Mouse (Mus musculus): Measurements from ENCODE around the gene Sox13. TPM values are rescaled to one million over a fixed set of nuclear protein-coding genes. Genes with fewer than 3 reads are reported as not detected.
A peak's percentile ranks its signal among the peaks of the same experiment; 100 is the strongest.

The Sox13 gene
- polyA plus RNA-seq, 1 experiment from 2014 or later = 13.7 TPM

DNA sequence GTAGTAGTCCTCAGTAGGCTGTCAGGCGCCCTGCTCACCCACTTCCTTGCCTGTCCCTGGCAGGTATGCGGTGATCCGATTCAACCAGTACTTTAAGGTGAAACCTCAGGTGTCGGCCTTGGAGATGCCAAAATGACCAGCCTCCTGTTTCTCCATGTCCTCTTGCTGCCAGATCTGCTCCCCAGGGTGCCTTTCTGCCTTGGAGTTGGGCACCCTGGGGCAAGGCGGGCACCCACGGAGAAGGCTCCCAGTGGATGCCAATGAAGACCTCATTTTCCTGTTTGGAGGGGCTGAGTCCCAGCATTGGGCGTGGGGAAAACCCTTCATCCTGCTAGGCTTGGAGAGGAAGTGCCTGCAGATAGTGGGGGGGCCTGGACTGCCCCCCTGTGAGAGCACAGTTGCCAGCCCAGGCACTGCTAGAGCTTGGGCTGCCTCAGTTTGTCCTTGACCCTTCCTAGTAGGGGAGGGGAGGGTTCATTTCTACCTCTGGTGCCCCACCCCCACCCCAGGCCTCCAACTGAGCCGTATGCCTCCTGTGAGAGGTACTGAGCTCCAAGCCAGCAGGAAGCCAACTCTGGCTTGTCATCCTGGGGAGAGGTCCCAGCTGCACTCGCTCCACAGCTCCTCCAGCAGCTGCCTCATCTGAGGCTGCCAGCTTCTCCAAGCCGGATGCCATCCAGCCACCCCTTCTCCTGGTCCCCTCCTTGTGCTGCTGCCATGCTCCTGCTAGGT is 44.8 kb downstream of the Sox13 start:
- no peaks in the 10 kb centered on the region for H3K9me3 ChIP-seq (replicated peaks; ENCODE audit: low read length)
- no peak overlapping the region for H3K4me3 ChIP-seq (replicated peaks; ENCODE audit: low read depth, low read length)
- no peak overlapping the region for H3K4me2 ChIP-seq (ENCODE audit: low read length)
- H3K27ac ChIP-seq = peak overlapping the region; percentile 52; the same call in 1 of the 2 replicates
- no peak for TF ChIP-seq CTCF (IDR thresholded peaks at IDR 0.05; ENCODE audit: low read depth)
- no peak overlapping the region for H3K9ac ChIP-seq (ENCODE audit: low read depth, low read length)
- no peaks in the 10 kb centered on the region for H3K27me3 ChIP-seq (ENCODE audit: insufficient read depth, low read length)
- DNase-seq (ENCODE audit: low spot score) (no peak), ATAC-seq (replicated peaks; ENCODE audit: low FRiP score, low read depth) (no peak)
- H3K36me3 ChIP-seq (ENCODE audit: insufficient read depth, low read length) = peaks cover 15% of the 10 kb centered on the region; the same call in 1 of the 2 replicates
- 0 out of 2 replicates have a peak, but pooled peaks cover 5% of the 10 kb centered on the region for H3K4me1 ChIP-seq (replicated peaks; ENCODE audit: insufficient read depth, low read length)
- WGBS = 71% methylated on average over 10 of the region's 10 CpGs

DNA sequence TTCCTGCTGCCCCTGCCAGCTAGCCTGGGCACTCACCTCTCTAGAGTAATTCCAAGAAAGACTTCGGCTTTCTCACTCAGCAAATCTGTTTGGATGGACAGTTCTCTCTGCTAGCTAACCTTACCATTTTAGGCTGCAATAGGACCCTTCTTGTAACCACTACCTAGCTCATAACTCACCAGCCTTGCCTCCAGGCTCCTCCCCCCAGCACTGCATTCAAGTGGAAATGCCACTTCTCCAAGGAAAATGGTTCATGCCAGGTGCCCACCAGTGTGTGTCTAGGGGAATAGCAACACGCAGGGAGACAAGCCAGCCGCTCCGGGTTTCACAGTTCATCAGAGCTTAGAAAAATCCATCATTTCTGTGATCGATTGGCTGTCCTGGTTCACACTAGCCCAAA is 46.6 kb downstream of the Sox13 start:
- H3K27me3 ChIP-seq (ENCODE audit: insufficient read depth, low read length) = no peaks in the 10 kb centered on the region
- H3K9me3 ChIP-seq (replicated peaks; ENCODE audit: low read length) = no peaks in the 10 kb centered on the region
- H3K9ac ChIP-seq (ENCODE audit: low read depth, low read length) = no peak overlapping the region
- 0 out of 2 replicates have a peak overlapping the region, but pooled peaks have one; percentile 6 for H3K27ac ChIP-seq
- 0 out of 2 replicates have a peak, but pooled peaks cover 2% of the 10 kb centered on the region for H3K4me1 ChIP-seq (replicated peaks; ENCODE audit: insufficient read depth, low read length)
- peak; percentile 44 for DNase-seq (ENCODE audit: low spot score)
- no peak overlapping the region for H3K4me3 ChIP-seq (replicated peaks; ENCODE audit: low read depth, low read length)
- no peaks in the 10 kb centered on the region for H3K36me3 ChIP-seq (ENCODE audit: insufficient read depth, low read length)
- no peak for TF ChIP-seq CTCF (IDR thresholded peaks at IDR 0.05; ENCODE audit: low read depth)
- no peak for ATAC-seq (replicated peaks; ENCODE audit: low FRiP score, low read depth)
- no peak overlapping the region for H3K4me2 ChIP-seq (ENCODE audit: low read length)
- 62% methylated on average over 5 of the region's 5 CpGs for WGBS

DNA sequence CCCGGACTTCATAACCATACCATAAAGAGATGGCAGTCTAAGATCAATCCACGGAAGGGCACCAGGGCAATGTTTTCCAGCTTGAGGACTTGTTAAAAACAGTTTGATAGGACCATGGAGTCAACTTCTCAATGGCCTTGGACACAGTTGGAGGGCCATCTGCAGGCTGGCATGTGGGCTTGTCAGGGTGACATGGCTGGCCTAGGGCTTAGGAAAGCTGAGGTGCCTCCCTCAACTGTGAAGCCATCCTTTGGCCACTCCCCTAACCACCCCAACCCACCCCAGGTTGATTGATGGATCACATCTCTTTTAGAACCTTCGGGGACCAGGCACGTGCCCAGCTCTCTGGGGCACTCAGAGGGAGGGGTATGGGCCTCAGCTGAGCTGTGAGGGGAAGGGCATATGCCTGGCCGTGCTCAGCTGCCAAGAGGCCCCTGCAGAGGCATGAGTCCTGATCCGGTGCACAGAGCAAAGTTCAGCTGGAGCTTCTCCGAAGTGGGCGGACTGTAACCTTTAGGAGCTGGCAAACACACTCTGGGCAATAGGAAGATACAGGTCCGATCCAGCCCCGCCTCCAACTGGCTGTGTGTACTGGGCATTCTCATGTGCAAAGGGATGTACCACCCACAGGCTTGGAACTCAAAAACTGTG is 48.4 kb downstream of the Sox13 start:
- Histone ChIP-seq H3K9me3 (replicated peaks; ENCODE audit: low read length) (no peaks in the 10 kb centered on the region), H3K9ac (ENCODE audit: low read depth, low read length) (0 out of 2 replicates have a peak overlapping the region, but pooled peaks have one; percentile 8), H3K4me1 (replicated peaks; ENCODE audit: insufficient read depth, low read length) (no peaks in the 10 kb centered on the region), H3K27ac (no peak overlapping the region), H3K27me3 (ENCODE audit: insufficient read depth, low read length) (no peaks in the 10 kb centered on the region), H3K4me3 (replicated peaks; ENCODE audit: low read depth, low read length) (no peak overlapping the region), H3K36me3 (ENCODE audit: insufficient read depth, low read length) (no peaks in the 10 kb centered on the region), H3K4me2 (ENCODE audit: low read length) (no peak overlapping the region)
- DNase-seq (ENCODE audit: low spot score) (no peak), ATAC-seq (replicated peaks; ENCODE audit: low FRiP score, low read depth) (peak; percentile 69)
- 43% methylated on average over 10 of the region's 10 CpGs for WGBS
- no peak for TF ChIP-seq CTCF (IDR thresholded peaks at IDR 0.05; ENCODE audit: low read depth)

DNA sequence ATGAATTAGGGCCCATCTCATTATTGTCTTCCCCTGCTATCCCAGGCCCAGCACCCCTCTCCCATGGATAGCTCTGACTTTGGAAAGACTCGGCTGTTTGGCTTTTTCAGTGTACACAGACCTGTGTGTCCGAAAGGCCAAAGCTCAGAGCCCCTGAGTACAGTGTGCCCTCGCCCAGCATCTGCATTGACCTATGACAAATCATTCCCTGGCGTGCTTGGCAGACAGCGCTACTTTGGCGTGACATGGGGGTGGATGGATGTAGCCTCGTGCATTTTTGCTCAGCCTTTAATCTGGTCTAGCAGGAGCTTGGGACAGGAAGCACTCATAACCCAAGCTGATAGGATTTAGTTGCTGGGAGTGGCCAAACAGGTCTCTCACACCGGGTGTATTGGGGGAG is 52.1 kb downstream of the Sox13 start:
- Histone ChIP-seq H3K9ac (ENCODE audit: low read depth, low read length) (no peak overlapping the region), H3K4me2 (ENCODE audit: low read length) (no peak overlapping the region), H3K4me1 (replicated peaks; ENCODE audit: insufficient read depth, low read length) (peaks cover 8% of the 10 kb centered on the region), H3K9me3 (replicated peaks; ENCODE audit: low read length) (no peaks in the 10 kb centered on the region), H3K4me3 (replicated peaks; ENCODE audit: low read depth, low read length) (no peak overlapping the region), H3K27ac (no peak overlapping the region), H3K27me3 (ENCODE audit: insufficient read depth, low read length) (no peaks in the 10 kb centered on the region), H3K36me3 (ENCODE audit: insufficient read depth, low read length) (no peaks in the 10 kb centered on the region)
- no peak for DNase-seq (ENCODE audit: low spot score)
- TF ChIP-seq CTCF (IDR thresholded peaks at IDR 0.05; ENCODE audit: low read depth) = no peak
- 42% methylated on average over 8 of the region's 8 CpGs for WGBS
- no peak for ATAC-seq (replicated peaks; ENCODE audit: low FRiP score, low read depth)

DNA sequence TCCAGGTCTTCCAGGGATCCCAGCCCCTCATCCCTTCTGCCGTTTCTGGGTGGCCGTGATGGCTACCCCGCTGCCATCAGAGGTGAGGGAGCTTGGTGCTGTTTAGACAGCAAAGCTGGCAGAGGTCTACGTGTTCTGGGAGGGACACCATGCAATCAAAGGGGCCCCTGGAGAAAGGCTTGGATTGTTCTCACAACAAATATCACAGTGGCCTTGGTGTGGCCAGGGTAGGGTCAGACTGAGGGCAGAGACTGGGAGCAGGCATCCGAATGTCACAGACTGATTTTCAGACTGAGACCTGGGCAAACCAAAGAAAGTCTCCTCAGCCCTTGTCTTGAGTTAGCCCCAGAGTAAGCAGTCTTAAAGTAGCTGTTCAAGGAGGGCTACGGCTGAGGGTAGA is 52.7 kb downstream of the Sox13 start:
- Histone ChIP-seq H3K4me3 (replicated peaks; ENCODE audit: low read depth, low read length) (no peak overlapping the region), H3K36me3 (ENCODE audit: insufficient read depth, low read length) (no peaks in the 10 kb centered on the region), H3K9ac (ENCODE audit: low read depth, low read length) (no peak overlapping the region), H3K27ac (no peak overlapping the region), H3K4me2 (ENCODE audit: low read length) (no peak overlapping the region), H3K27me3 (ENCODE audit: insufficient read depth, low read length) (no peaks in the 10 kb centered on the region), H3K9me3 (replicated peaks; ENCODE audit: low read length) (no peaks in the 10 kb centered on the region), H3K4me1 (replicated peaks; ENCODE audit: insufficient read depth, low read length) (peaks cover 8% of the 10 kb centered on the region)
- 82% methylated on average over 6 of the region's 6 CpGs for WGBS
- DNase-seq (ENCODE audit: low spot score) = no peak
- ATAC-seq (replicated peaks; ENCODE audit: low FRiP score, low read depth) = no peak
- no peak for TF ChIP-seq CTCF (IDR thresholded peaks at IDR 0.05; ENCODE audit: low read depth)

DNA sequence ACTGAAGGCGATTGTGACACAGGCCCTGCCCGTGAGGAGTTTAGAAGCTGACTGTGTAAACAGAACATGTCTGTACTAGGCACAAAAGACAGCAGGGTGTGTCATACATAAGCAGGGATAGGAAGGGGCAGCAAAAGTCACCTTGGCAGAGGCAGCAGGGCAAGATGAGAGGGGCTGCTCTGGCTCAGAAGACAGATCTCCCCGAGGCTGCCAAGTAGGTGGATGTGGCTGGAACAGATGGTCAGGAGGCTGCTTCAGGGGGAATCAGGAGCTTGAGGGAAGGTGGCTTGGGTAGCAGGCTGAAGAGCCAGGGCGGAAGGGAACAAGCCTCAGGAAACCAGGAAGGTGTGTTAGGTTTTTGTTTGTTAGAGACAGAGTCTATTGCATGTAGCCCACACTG is 53.8 kb downstream of the Sox13 start:
- ATAC-seq (replicated peaks; ENCODE audit: low FRiP score, low read depth) (no peak), DNase-seq (ENCODE audit: low spot score) (no peak)
- Histone ChIP-seq H3K9ac (ENCODE audit: low read depth, low read length) (no peak overlapping the region), H3K4me3 (replicated peaks; ENCODE audit: low read depth, low read length) (no peak overlapping the region), H3K4me2 (ENCODE audit: low read length) (no peak overlapping the region), H3K27ac (no peak overlapping the region), H3K36me3 (ENCODE audit: insufficient read depth, low read length) (no peaks in the 10 kb centered on the region), H3K27me3 (ENCODE audit: insufficient read depth, low read length) (no peaks in the 10 kb centered on the region), H3K9me3 (replicated peaks; ENCODE audit: low read length) (no peaks in the 10 kb centered on the region), H3K4me1 (replicated peaks; ENCODE audit: insufficient read depth, low read length) (peaks cover 8% of the 10 kb centered on the region)
- WGBS = 72% methylated on average over 4 of the region's 4 CpGs
- TF ChIP-seq CTCF (IDR thresholded peaks at IDR 0.05; ENCODE audit: low read depth) = no peak

Data from kidney, postnatal 0 days (tissue).